Mouse (Mus musculus): Measurements from ENCODE around the gene Capzb. TPM values are rescaled to one million over a fixed set of nuclear protein-coding genes. Genes with fewer than 3 reads are reported as not detected.
A peak's percentile ranks its signal among the peaks of the same experiment; 100 is the strongest.

The Capzb gene
- polyA plus RNA-seq, 1 experiment from 2014 or later = 401 TPM

- ATAC-seq (no peak), DNase-seq (ENCODE audit: low spot score) (no peak)
- Histone ChIP-seq H3K36me3 (ENCODE audit: insufficient read depth, low read length) (no peaks in the 10 kb centered on the region), H3K4me2 (replicated peaks; ENCODE audit: low read depth, low read length) (no peak overlapping the region), H3K9ac (replicated peaks; ENCODE audit: low read depth) (no peak overlapping the region), H3K4me1 (ENCODE audit: insufficient read depth, low read depth, low read length) (no peaks in the 10 kb centered on the region; the same call in 1 of the 2 replicates), H3K4me3 (ENCODE audit: low read depth, low read length) (no peak overlapping the region), H3K27me3 (replicated peaks; ENCODE audit: insufficient read depth, low read length) (no peaks in the 10 kb centered on the region), H3K9me3 (ENCODE audit: low read length) (no peaks in the 10 kb centered on the region), H3K27ac (ENCODE audit: low read length) (no peak overlapping the region)
- WGBS = 51% methylated on average over 4 of the region's 4 CpGs
- TF ChIP-seq CTCF (IDR thresholded peaks at IDR 0.05) (no peak), EP300 (IDR thresholded peaks at IDR 0.05) (no peak)
These were observed 29.1 kb downstream of the Capzb start for GRCm38 (mm10) chr4:139221837-139222236.

- Histone ChIP-seq H3K4me3 (ENCODE audit: low read depth, low read length) (no peak overlapping the region), H3K9me3 (ENCODE audit: low read length) (no peaks in the 10 kb centered on the region), H3K27ac (ENCODE audit: low read length) (peak overlapping the region; percentile 26; the same call in 1 of the 2 replicates), H3K36me3 (ENCODE audit: insufficient read depth, low read length) (no peaks in the 10 kb centered on the region), H3K9ac (replicated peaks; ENCODE audit: low read depth) (no peak overlapping the region), H3K27me3 (replicated peaks; ENCODE audit: insufficient read depth, low read length) (no peaks in the 10 kb centered on the region), H3K4me2 (replicated peaks; ENCODE audit: low read depth, low read length) (no peak overlapping the region), H3K4me1 (ENCODE audit: insufficient read depth, low read depth, low read length) (peaks cover 8% of the 10 kb centered on the region; the same call in 1 of the 2 replicates)
- TF ChIP-seq EP300 (IDR thresholded peaks at IDR 0.05) = no peak
- no peak for TF ChIP-seq CTCF (IDR thresholded peaks at IDR 0.05)
- WGBS = 72% methylated on average over 5 of the region's 5 CpGs
- DNase-seq (ENCODE audit: low spot score) (no peak), ATAC-seq (no peak)
These were observed 32.4 kb downstream of the Capzb start for GRCm38 (mm10) chr4:139225115-139225514.

- no peaks in the 10 kb centered on the region for H3K9me3 ChIP-seq (ENCODE audit: low read length)
These were observed 33.2 kb downstream of the Capzb start for GRCm38 (mm10) chr4:139225944-139226343.

GRCm38 (mm10) chr4:139226504-139227216 is 34.0 kb downstream of the Capzb start:
- 64% methylated on average over 13 of the region's 13 CpGs for WGBS
- H3K4me1 ChIP-seq (ENCODE audit: insufficient read depth, low read depth, low read length) = peaks cover 15% of the 10 kb centered on the region; the same call in 1 of the 2 replicates
- no peaks in the 10 kb centered on the region for H3K36me3 ChIP-seq (ENCODE audit: insufficient read depth, low read length)
- ATAC-seq (no peak; the same call in 1 of the 2 replicates), DNase-seq (ENCODE audit: low spot score) (no peak)
- no peak overlapping the region for H3K4me2 ChIP-seq (replicated peaks; ENCODE audit: low read depth, low read length)
- no peaks in the 10 kb centered on the region for H3K27me3 ChIP-seq (replicated peaks; ENCODE audit: insufficient read depth, low read length)
- H3K9ac ChIP-seq (replicated peaks; ENCODE audit: low read depth) = no peak overlapping the region
- H3K9me3 ChIP-seq (ENCODE audit: low read length) = no peaks in the 10 kb centered on the region
- no peak overlapping the region for H3K4me3 ChIP-seq (ENCODE audit: low read depth, low read length)
- no peak overlapping the region for H3K27ac ChIP-seq (ENCODE audit: low read length)
- TF ChIP-seq EP300 (IDR thresholded peaks at IDR 0.05) (no peak), CTCF (IDR thresholded peaks at IDR 0.05) (no peak)

More at GRCm38 (mm10) chr4:139225944-139226343, 33.2 kb downstream of the Capzb start:
- H3K4me3 ChIP-seq (ENCODE audit: low read depth, low read length) = no peak overlapping the region
- H3K27me3 ChIP-seq (replicated peaks; ENCODE audit: insufficient read depth, low read length) = no peaks in the 10 kb centered on the region
- peaks cover 14% of the 10 kb centered on the region; the same call in 1 of the 2 replicates for H3K4me1 ChIP-seq (ENCODE audit: insufficient read depth, low read depth, low read length)
- H3K36me3 ChIP-seq (ENCODE audit: insufficient read depth, low read length) = no peaks in the 10 kb centered on the region
- WGBS = 86% methylated on average over 4 of the region's 4 CpGs
- no peak for ATAC-seq
- no peak overlapping the region for H3K27ac ChIP-seq (ENCODE audit: low read length)
- no peak overlapping the region for H3K4me2 ChIP-seq (replicated peaks; ENCODE audit: low read depth, low read length)
- TF ChIP-seq CTCF (IDR thresholded peaks at IDR 0.05) = no peak
- TF ChIP-seq EP300 (IDR thresholded peaks at IDR 0.05) = no peak
- H3K9ac ChIP-seq (replicated peaks; ENCODE audit: low read depth) = no peak overlapping the region
- DNase-seq (ENCODE audit: low spot score) = no peak

- 75% methylated on average over 7 of the region's 7 CpGs for WGBS
- no peaks in the 10 kb centered on the region for H3K9me3 ChIP-seq (ENCODE audit: low read length)
- no peaks in the 10 kb centered on the region for H3K27me3 ChIP-seq (replicated peaks; ENCODE audit: insufficient read depth, low read length)
- no peak overlapping the region for H3K4me2 ChIP-seq (replicated peaks; ENCODE audit: low read depth, low read length)
- DNase-seq (ENCODE audit: low spot score) (no peak), ATAC-seq (no peak)
- no peak overlapping the region for H3K4me3 ChIP-seq (ENCODE audit: low read depth, low read length)
- H3K27ac ChIP-seq (ENCODE audit: low read length) = 0 out of 2 replicates have a peak overlapping the region, but pooled peaks have one; percentile 9
- H3K4me1 ChIP-seq (ENCODE audit: insufficient read depth, low read depth, low read length) = peaks cover 26% of the 10 kb centered on the region; the same call in 1 of the 2 replicates
- TF ChIP-seq CTCF (IDR thresholded peaks at IDR 0.05) = no peak
- no peak for TF ChIP-seq EP300 (IDR thresholded peaks at IDR 0.05)
- H3K36me3 ChIP-seq (ENCODE audit: insufficient read depth, low read length) = no peaks in the 10 kb centered on the region
- no peak overlapping the region for H3K9ac ChIP-seq (replicated peaks; ENCODE audit: low read depth)
These were observed 35.2 kb downstream of the Capzb start for GRCm38 (mm10) chr4:139227923-139228322.

- H3K9ac ChIP-seq (replicated peaks; ENCODE audit: low read depth) = no peak overlapping the region
- no peaks in the 10 kb centered on the region for H3K9me3 ChIP-seq (ENCODE audit: low read length)
- TF ChIP-seq EP300 (IDR thresholded peaks at IDR 0.05) = no peak
- no peak for TF ChIP-seq CTCF (IDR thresholded peaks at IDR 0.05)
- ATAC-seq (peak; percentile 53), DNase-seq (ENCODE audit: low spot score) (peak; percentile 70)
- peak overlapping the region; percentile 32; the same call in 1 of the 2 replicates for H3K27ac ChIP-seq (ENCODE audit: low read length)
- 53% methylated on average over 5 of the region's 5 CpGs for WGBS
- H3K36me3 ChIP-seq (ENCODE audit: insufficient read depth, low read length) = no peaks in the 10 kb centered on the region
- no peak overlapping the region for H3K4me3 ChIP-seq (ENCODE audit: low read depth, low read length)
- H3K4me1 ChIP-seq (ENCODE audit: insufficient read depth, low read depth, low read length) = peaks cover 26% of the 10 kb centered on the region; the same call in 1 of the 2 replicates
- H3K4me2 ChIP-seq (replicated peaks; ENCODE audit: low read depth, low read length) = no peak overlapping the region
- no peaks in the 10 kb centered on the region for H3K27me3 ChIP-seq (replicated peaks; ENCODE audit: insufficient read depth, low read length)
These were observed 36.6 kb downstream of the Capzb start for GRCm38 (mm10) chr4:139229271-139229670.

All from lung, postnatal 0 days (tissue).